Mouse (Mus musculus) layer of hippocampus, postnatal 36 days (tissue): ENCODE data around the gene Rag1. TPM values are rescaled to one million over a fixed set of nuclear protein-coding genes. Genes with fewer than 3 reads are reported as not detected.
A peak's percentile ranks its signal among the peaks of the same experiment; 100 is the strongest.

Source experiments
- DNase-seq, 2 experiments: peaks; one replicate each; pipeline ENCODE4 v3.0.0; 2022
- total RNA-seq, 2 experiments: library from RNA; stranded (reverse); gene quantifications; 2 replicates each; pipeline ENCODE4 v1.2.3; 2021

Rag1 gene
- total RNA-seq, 2 experiments from 2014 or later: 0.10 to 0.12 TPM

- DNase-seq: no peak
Observed at GRCm38 (mm10) chr2:101638979-101639839, 10.1 kb downstream of the Rag1 start.

GRCm38 (mm10) chr2:101628297-101629236 is 20.7 kb downstream of the Rag1 start:
- peak; percentile 82 to 84 for DNase-seq

- no peak for DNase-seq
Observed at GRCm38 (mm10) chr2:101627227-101627626, 22.1 kb downstream of the Rag1 start.

DNA sequence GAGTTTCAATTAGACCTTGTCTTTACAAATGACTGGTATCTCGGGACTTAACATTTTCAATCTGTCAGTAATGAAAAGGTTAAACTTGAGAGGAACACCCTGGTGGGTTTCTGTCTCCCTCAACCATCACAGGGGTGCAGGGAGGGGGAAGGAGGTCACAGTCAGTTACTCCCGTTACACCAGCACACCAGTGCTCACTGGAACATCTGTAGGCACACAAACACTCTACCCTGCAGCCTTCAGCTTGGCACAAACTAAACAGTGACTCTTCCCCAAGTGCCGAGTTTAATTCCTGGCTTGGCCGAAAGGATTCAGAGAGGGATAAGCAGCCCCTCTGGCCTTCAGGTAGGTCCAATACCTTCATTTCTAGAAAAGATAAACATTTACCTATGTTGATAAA is 24.8 kb downstream of the Rag1 start, which contains the start of gene Rag2:
TSS of gene Rag2 (plus strand) at position 193 of the 400 bp plus-strand sequence.
- DNase-seq: no peak

GRCm38 (mm10) chr2:101624011-101624410 is 25.3 kb downstream of the Rag1 start:
- DNase-seq: no peak

DNA sequence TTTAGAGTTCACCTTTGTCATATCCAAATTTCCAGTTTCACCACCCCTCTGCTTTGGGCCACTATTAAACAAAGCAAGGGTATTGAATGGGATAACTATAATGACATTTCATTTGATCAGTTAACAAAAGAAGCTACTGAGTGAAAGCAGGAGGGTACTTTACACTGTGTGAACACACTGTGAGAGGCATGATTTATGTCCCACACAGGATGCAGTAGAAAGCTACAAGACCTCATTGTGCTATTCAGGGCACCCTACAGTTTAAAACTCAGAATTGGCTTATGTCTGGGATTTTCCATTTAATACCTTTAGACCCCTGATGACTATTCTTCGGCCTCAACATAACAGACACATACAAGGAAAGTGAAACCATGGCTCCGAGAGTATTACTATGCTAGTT is 26.3 kb downstream of the Rag1 start:
- DNase-seq: no peak

DNA sequence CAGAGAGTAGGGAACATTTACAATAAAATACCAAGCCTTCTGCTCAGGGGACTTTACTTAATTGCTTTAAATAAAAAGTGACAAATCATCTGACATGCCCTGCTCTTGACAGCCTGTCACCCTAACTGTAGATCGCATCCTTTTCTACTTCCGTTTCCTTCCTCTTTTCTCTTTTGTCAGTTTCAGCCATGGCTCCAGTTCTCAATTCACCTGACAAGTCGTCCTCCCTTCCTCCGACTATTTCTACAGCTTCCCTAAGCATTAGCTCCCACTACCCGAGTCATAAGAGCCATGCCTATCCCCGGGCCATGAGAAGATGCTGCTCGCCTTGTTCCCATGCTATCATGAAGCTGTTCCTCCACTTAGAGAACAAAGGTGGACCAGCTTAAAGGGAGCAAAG is 27.7 kb downstream of the Rag1 start:
- DNase-seq: no peak

DNA sequence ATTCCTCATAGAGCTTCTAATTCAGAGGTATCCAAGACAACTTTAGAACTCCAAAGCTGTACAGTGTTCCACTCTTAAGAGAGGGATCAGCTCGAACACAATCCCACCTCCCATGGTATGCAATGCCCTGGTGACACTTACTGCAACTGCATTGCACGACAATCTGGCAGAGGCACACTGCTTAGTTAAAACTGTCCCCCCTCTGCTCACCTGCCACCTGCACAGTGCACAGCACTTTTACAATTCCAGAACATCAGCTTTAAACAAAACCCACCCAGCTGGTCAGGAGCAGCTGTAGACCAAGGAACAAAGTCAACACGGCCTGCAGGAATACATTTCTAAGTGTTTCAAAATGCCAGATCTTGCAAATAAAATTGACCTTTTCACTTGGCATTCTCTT is 28.4 kb downstream of the Rag1 start:
- no peak for DNase-seq

DNA sequence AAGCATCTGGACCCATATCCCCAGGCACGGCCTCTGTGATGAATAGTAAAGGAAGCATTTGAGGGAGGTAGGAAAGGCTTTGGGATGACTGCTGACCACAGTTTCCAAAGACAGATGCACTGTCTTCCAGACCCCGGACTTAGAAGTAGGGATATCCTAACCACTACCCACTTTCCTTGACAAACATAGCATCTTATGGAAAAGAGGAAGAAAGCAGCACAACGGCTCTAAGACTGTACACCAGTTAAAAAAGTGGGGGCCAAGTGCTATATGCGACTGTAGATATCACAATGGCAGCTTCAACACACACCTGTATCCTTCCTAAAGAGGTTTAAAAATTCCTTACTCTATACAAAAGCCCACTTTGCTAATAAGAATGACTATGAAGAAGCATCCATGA is 30.9 kb downstream of the Rag1 start:
- DNase-seq: no peak

GRCm38 (mm10) chr2:101615464-101616305 is 33.6 kb downstream of the Rag1 start:
- no peak for DNase-seq

GRCm38 (mm10) chr2:101610861-101611260 is 38.4 kb downstream of the Rag1 start:
- no peak for DNase-seq

- no peak for DNase-seq
Observed at GRCm38 (mm10) chr2:101608232-101608894, 40.9 kb downstream of the Rag1 start.

DNA sequence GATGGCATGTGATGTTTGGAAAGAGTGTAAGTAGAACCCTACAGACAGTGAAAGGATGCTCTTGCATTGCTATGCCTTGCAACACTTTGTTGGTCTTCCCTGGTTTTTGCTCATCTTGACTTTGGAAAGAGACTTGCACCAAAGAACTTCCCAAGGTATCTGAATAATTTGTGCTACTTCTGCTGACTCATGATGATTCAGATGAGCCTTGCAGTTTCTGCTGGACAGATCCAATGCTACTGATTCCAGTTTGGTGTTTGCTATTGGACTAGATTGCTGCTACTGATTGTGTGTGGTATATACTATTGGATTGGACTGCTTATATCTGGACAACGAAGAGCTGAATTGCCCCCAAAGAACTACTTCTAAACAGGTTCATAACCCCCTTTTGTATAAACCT is 46.2 kb downstream of the Rag1 start:
- DNase-seq: no peak

- peak; percentile 30 to 38 for DNase-seq
Observed at GRCm38 (mm10) chr2:101600703-101601102, 48.6 kb downstream of the Rag1 start.

GRCm38 (mm10) chr2:101598190-101599181 is 50.8 kb downstream of the Rag1 start:
- peak in 1 of 2 experiments; percentile 19 for DNase-seq

GRCm38 (mm10) chr2:101597186-101597585 is 52.1 kb downstream of the Rag1 start:
- DNase-seq: no peak

GRCm38 (mm10) chr2:101594681-101595080 is 54.6 kb downstream of the Rag1 start:
- no peak for DNase-seq

DNA sequence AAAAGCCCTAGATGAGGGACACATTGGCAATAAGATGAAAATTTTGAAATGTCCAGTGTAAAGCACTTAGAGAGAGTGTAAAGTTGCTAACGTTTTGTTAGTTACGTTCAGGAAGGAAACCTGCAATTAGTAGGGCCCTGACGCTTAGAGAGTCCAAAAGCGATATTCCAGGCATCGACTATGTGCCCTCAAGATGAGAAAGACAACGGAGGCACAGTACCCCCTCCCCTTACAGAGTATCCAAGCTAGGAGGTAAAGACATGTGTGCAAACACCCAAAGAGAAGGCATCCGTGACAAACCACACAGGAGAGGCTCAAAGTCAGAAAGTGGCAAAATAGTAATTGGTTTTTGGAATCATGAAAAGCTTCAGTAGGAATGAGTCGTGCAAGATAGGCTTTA is 56.4 kb downstream of the Rag1 start:
- no peak for DNase-seq

DNA sequence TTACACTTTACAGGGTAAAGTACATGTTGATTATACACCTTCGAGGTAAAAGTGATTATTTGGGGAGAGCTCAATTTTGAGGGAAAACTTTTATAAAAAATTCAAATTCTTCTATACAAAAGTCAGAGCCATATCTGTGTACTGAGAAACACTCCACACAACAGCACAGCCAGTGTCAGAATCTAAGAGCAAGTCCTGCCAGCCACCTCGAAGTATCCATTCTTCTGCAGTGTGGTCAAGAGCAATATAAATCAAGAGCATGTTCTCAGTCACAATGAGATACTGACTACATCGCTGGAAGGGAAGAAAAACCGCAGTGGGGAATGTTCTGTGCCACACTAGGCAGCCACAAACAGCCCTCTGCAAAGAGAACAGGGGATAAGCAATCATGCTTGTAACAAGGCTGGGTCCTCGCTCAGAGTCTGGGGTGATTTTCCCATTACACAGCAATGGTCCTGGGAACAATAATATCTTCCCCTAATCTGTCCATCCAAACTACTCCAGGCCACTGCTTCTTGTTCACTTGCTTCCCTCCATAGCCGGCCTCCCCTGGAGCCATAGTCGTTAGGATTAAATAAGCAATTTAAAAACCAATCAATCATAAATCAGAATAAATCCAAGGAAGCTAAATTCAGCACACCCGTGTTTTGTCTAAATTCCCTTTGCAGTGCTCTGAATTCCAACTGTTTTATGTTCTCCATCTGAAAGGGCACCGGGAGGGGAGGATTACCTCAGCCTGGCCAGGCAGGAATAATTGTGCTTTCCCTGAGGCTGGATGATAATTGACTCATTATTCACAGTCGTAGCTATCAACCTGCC is 57.1 kb downstream of the Rag1 start:
- no peak for DNase-seq
